Mouse (Mus musculus): ENCODE data around the gene Nynrin. TPM values are rescaled to one million over a fixed set of nuclear protein-coding genes. Genes with fewer than 3 reads are reported as not detected.

Nynrin gene
- polyA plus RNA-seq, 2 experiments, result 20.6 to 41.0 TPM

DNA sequence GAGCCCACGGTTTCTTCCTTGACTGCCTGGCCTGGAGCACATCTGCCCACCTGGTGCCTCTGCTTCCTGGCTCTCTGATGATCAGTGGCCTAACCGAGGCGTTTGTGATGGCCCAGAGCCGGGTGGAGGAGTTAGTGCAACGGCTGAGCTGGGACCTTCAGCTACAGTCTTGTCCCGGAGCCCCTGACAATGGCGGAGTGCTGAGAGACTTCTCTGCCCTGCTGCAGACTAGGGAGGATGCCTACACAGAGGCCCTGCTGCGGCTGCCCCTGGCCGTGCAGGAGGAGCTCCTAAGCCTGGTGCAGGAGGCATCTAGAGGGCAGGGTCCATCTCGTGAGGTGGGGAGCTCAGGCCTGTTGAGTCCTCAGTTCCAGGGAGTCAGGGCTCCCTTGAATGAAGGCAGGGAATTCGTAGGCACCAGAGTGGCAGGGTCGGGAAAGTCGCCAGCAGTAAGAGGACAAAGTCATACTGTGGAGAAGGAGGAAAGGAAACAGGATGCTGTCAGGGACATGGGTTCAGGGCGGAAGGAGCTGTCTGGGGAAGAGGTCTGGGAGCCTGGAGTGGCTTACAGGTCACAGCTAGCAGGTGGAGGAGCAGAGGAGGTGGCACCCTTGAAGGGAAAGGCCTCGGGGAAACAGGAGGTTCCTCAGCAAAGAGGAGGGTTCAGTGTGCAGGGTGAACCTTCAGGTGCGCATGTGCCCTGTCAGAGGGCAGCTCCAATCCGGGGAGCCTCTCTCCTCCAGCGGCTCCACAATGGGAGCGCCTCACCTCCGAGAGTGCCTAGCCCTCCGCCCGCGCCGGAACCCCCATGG is 33.0 kb downstream of the Nynrin start:
- Histone ChIP-seq H3K27me3 (ENCODE audit: control insufficient read depth, insufficient read depth, low read length) (no peaks in the 10 kb centered on the region), H3K4me2 (replicated peaks; ENCODE audit: low read depth, low read length, severe bottlenecking) (peak overlapping the region; percentile 71; the same call in 1 of the 2 replicates), H3K4me1 (ENCODE audit: control insufficient read depth, insufficient read depth, low read length) (peaks cover 15% of the 10 kb centered on the region), H3K36me3 (ENCODE audit: control insufficient read depth, insufficient read depth, low read length) (peaks cover 55% of the 10 kb centered on the region), H3K27ac (replicated peaks; ENCODE audit: low read depth, low read length) (no peak overlapping the region), H3K4me3 (replicated peaks; ENCODE audit: low read length) (0 out of 2 replicates have a peak overlapping the region, but pooled peaks have one; percentile 85), H3K9me3 (ENCODE audit: control insufficient read depth, low read length) (no peaks in the 10 kb centered on the region), H3K9ac (ENCODE audit: low read depth, low read length, severe bottlenecking) (peak overlapping the region; percentile 21; the same call in 1 of the 2 replicates)
- ATAC-seq (ENCODE audit: low FRiP score, low read depth) (no peak), DNase-seq (ENCODE audit: low spot score) (no peak)
- no peak for TF ChIP-seq POLR2A (IDR thresholded peaks at IDR 0.05; ENCODE audit: borderline replicate concordance, extremely low read depth, insufficient read depth, insufficient read length)
- WGBS, result 87% methylated on average over 23 of the region's 24 CpGs

DNA sequence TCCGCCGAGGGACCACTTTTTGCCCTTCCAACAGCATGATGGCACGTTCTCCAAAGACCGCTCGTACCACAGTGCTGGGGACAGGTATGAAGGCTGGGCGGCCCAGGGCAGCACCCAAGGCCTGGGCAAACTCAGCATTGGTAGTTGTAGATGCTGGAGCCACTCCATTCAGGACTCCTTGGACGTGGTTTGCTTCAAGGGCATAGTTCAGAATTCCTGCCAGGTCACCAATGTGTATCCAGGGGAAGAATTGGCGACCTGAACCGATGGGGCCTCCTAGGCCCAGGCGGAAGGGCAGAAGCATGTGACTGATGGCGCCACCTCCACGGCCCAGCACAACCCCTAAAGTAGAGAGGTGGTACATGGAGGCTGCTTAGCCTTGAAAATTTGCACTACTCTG is 43.9 kb downstream of the Nynrin start:
- no peak overlapping the region for H3K27ac ChIP-seq (replicated peaks; ENCODE audit: low read depth, low read length)
- peaks cover 54% of the 10 kb centered on the region for H3K36me3 ChIP-seq (ENCODE audit: control insufficient read depth, insufficient read depth, low read length)
- peaks cover 12% of the 10 kb centered on the region for H3K4me1 ChIP-seq (ENCODE audit: control insufficient read depth, insufficient read depth, low read length)
- H3K4me2 ChIP-seq (replicated peaks; ENCODE audit: low read depth, low read length, severe bottlenecking), result no peak overlapping the region
- ATAC-seq (ENCODE audit: low FRiP score, low read depth), result no peak
- DNase-seq (ENCODE audit: low spot score), result no peak
- TF ChIP-seq POLR2A (IDR thresholded peaks at IDR 0.05; ENCODE audit: borderline replicate concordance, extremely low read depth, insufficient read depth, insufficient read length), result no peak
- no peaks in the 10 kb centered on the region for H3K9me3 ChIP-seq (ENCODE audit: control insufficient read depth, low read length)
- H3K27me3 ChIP-seq (ENCODE audit: control insufficient read depth, insufficient read depth, low read length), result no peaks in the 10 kb centered on the region
- no peak overlapping the region for H3K9ac ChIP-seq (ENCODE audit: low read depth, low read length, severe bottlenecking)
- WGBS, result 95% methylated on average over 12 of the region's 12 CpGs
- H3K4me3 ChIP-seq (replicated peaks; ENCODE audit: low read length), result no peak overlapping the region

DNA sequence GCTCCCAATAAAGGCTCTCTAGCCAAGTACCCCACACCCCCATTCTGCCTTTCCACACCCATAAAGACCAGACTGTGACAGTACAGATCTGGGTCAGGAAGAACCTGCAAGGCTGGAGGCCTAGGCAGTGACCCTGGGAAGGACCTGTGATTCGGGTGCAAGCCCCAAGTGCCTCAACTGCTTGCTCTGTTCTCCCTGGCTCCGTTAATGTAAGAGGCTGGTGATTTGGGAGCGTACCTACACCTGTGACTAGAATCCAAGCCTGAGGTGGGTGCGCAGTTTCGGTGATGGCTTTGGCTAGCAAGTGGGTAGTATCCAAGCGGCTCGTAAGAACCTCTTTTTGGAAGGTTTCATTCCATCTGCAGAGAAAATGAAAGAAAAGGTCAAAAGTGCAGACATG is 45.1 kb downstream of the Nynrin start:
- Histone ChIP-seq H3K27me3 (ENCODE audit: control insufficient read depth, insufficient read depth, low read length) (no peaks in the 10 kb centered on the region), H3K9me3 (ENCODE audit: control insufficient read depth, low read length) (no peaks in the 10 kb centered on the region), H3K36me3 (ENCODE audit: control insufficient read depth, insufficient read depth, low read length) (peaks cover 44% of the 10 kb centered on the region), H3K4me3 (replicated peaks; ENCODE audit: low read length) (peak overlapping the region; percentile 60), H3K27ac (replicated peaks; ENCODE audit: low read depth, low read length) (no peak overlapping the region), H3K9ac (ENCODE audit: low read depth, low read length, severe bottlenecking) (peak overlapping the region; percentile 83), H3K4me2 (replicated peaks; ENCODE audit: low read depth, low read length, severe bottlenecking) (peak overlapping the region; percentile 91), H3K4me1 (ENCODE audit: control insufficient read depth, insufficient read depth, low read length) (peaks cover 12% of the 10 kb centered on the region)
- ATAC-seq (ENCODE audit: low FRiP score, low read depth), result no peak
- DNase-seq (ENCODE audit: low spot score), result no peak
- WGBS, result 86% methylated on average over 7 of the region's 7 CpGs
- TF ChIP-seq POLR2A (IDR thresholded peaks at IDR 0.05; ENCODE audit: borderline replicate concordance, extremely low read depth, insufficient read depth, insufficient read length), result no peak

DNA sequence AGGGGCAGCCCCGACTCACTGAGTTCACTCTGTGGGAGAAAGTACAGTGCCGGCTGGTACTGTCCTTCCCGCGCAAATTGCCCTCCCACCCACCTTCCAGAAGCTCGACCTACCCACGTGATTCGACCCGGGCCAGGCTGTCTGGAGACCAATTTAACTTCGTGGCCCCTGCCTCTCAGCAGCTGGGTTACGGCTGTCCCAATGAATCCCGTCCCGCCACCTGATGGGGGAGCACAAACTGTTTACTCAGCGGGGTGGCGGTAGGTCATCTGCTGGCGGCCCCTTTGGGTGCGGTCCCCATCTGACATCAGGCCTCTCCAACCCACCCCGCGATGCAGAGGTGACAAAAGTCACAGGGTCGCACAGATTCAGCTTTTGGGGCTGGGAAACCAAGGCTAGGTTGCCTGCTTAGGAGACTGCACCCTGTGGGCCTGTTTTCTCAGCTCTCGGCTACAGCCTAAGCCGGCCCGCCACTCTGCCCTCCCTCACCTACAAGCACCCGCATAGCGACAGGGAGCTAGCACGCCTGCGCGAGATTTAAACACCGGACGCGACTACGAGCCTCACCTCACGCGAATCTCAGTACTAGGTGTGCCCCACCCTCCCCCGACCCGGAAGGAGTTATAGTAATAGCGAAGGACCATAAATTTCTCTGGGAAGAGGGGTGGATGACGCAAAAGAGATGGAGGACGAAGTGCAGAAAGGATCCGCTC is 46.0 kb downstream of the Nynrin start, which contains the start of gene Sdr39u1:
Gene Sdr39u1, minus strand, starts transcription at position 593 of the 713 bp plus-strand sequence.
- peak; percentile 92 for ATAC-seq (ENCODE audit: low FRiP score, low read depth)
- no peaks in the 10 kb centered on the region for H3K9me3 ChIP-seq (ENCODE audit: control insufficient read depth, low read length)
- H3K4me1 ChIP-seq (ENCODE audit: control insufficient read depth, insufficient read depth, low read length), result peaks cover 12% of the 10 kb centered on the region
- peak; percentile 76; the same call in 1 of the 2 replicates for TF ChIP-seq POLR2A (IDR thresholded peaks at IDR 0.05; ENCODE audit: borderline replicate concordance, extremely low read depth, insufficient read depth, insufficient read length)
- peak within 1 kb of the TSS; percentile 60 for H3K4me3 ChIP-seq (replicated peaks; ENCODE audit: low read length)
- peak; percentile 96 for DNase-seq (ENCODE audit: low spot score)
- H3K27me3 ChIP-seq (ENCODE audit: control insufficient read depth, insufficient read depth, low read length), result no peaks in the 10 kb centered on the region
- 1% methylated on average over 39 of the region's 39 CpGs for WGBS
- H3K9ac ChIP-seq (ENCODE audit: low read depth, low read length, severe bottlenecking), result peak within 1 kb of the TSS; percentile 83
- H3K27ac ChIP-seq (replicated peaks; ENCODE audit: low read depth, low read length), result peak within 1 kb of the TSS; percentile 89
- peaks cover 35% of the 10 kb centered on the region for H3K36me3 ChIP-seq (ENCODE audit: control insufficient read depth, insufficient read depth, low read length)
- H3K4me2 ChIP-seq (replicated peaks; ENCODE audit: low read depth, low read length, severe bottlenecking), result peak within 1 kb of the TSS; percentile 91

DNA sequence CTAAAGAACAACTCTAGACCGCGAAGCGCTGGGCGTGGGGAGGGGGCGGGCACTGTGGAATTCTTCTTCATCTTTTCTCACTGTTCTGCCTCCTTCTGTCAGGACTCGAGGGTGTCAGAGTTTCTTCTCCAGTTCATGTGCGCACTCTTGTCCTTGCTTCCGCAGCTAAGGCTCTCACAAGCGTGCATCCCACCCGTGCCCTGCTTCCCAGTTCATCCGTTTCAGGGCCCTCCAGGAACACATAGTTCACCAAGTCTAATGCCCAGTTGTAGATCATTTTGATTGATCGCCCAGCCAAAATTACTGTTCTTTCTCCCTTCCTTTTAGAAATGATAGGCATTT is 46.6 kb downstream of the Nynrin start:
- ATAC-seq (ENCODE audit: low FRiP score, low read depth) (peak; percentile 20; the same call in 1 of the 2 replicates), DNase-seq (ENCODE audit: low spot score) (no peak)
- no peak for TF ChIP-seq POLR2A (IDR thresholded peaks at IDR 0.05; ENCODE audit: borderline replicate concordance, extremely low read depth, insufficient read depth, insufficient read length)
- Histone ChIP-seq H3K36me3 (ENCODE audit: control insufficient read depth, insufficient read depth, low read length) (peaks cover 30% of the 10 kb centered on the region), H3K4me3 (replicated peaks; ENCODE audit: low read length) (peak overlapping the region; percentile 60), H3K4me2 (replicated peaks; ENCODE audit: low read depth, low read length, severe bottlenecking) (peak overlapping the region; percentile 91), H3K27ac (replicated peaks; ENCODE audit: low read depth, low read length) (peak overlapping the region; percentile 89), H3K4me1 (ENCODE audit: control insufficient read depth, insufficient read depth, low read length) (peaks cover 12% of the 10 kb centered on the region), H3K9me3 (ENCODE audit: control insufficient read depth, low read length) (no peaks in the 10 kb centered on the region), H3K27me3 (ENCODE audit: control insufficient read depth, insufficient read depth, low read length) (no peaks in the 10 kb centered on the region), H3K9ac (ENCODE audit: low read depth, low read length, severe bottlenecking) (peak overlapping the region; percentile 83)
- 5% methylated on average over 10 of the region's 12 CpGs for WGBS
